Mouse (Mus musculus) liver, embryonic 14.5 days (tissue): ENCODE results near the gene Btf3. TPM values are rescaled to one million over a fixed set of nuclear protein-coding genes. Genes with fewer than 3 reads are reported as not detected.

Experiments
- ATAC-seq: fragments of 200-750 bp; cut with Nextera tagmentation; 2 replicates; pipeline ENCODE4 v1.8.0; 2017; ENCODE audit warnings: moderate number of reproducible peaks, mild to moderate bottlenecking, moderate library complexity; ENCODE audit not compliant: insufficient read depth
- DNase-seq, 3 experiments: peaks; one replicate each; pipeline ENCODE4 v3.0.0-alpha.2; 2012 to 2013; ENCODE audit warnings: low read depth in 3 of 3, low spot score in 3 of 3
- H3K27ac ChIP-seq: fragments of 300-500 bp; sonication (generic); 2 replicates; pipeline ENCODE4 v1.5.1; 2014; ENCODE audit warnings: moderate library complexity, mild to moderate bottlenecking, control low read depth, inconsistent platforms
- H3K27me3 ChIP-seq: fragments of 300-500 bp; sonication (generic); 2 replicates; pipeline ENCODE4 v1.6.1; 2014; ENCODE audit warnings: mild to moderate bottlenecking, low read length, moderate library complexity; ENCODE audit not compliant: control insufficient read depth, insufficient read depth
- H3K36me3 ChIP-seq: fragments of 300-500 bp; sonication (generic); replicated peaks from 2 replicates; pipeline ENCODE4 v1.6.1; 2014; ENCODE audit warnings: low read depth; ENCODE audit not compliant: control insufficient read depth, insufficient read depth
- H3K4me1 ChIP-seq, 2 experiments: fragments of 200-500 bp in 1 of 2; fragments of 300-500 bp in 1 of 2; sonication (generic) in 1 of 2; replicated peaks; 2 replicates each; pipeline ENCODE4 v1.6.1; 2012 to 2014; ENCODE audit warnings: antibody characterized with exemption in 1 of 2, inconsistent platforms in 1 of 2, low read length in 1 of 2; ENCODE audit not compliant: control insufficient read depth in 2 of 2, insufficient read depth in 2 of 2
- H3K4me2 ChIP-seq: fragments of 300-500 bp; sonication (generic); 2 replicates; pipeline ENCODE4 v1.6.1; 2014; ENCODE audit warnings: low read depth, mild to moderate bottlenecking, control low read depth, moderate library complexity
- H3K4me3 ChIP-seq, 2 experiments: fragments of 200-500 bp in 1 of 2; fragments of 300-500 bp in 1 of 2; sonication (generic) in 1 of 2; 2 replicates each; pipeline ENCODE4 v1.5.1; 2012 to 2014; ENCODE audit warnings: low read depth in 2 of 2, low read length in 2 of 2, mild to moderate bottlenecking in 2 of 2, control low read depth in 1 of 2, inconsistent platforms in 1 of 2, moderate library complexity in 1 of 2; ENCODE audit not compliant: insufficient read depth in 1 of 2
- H3K9ac ChIP-seq: fragments of 300-500 bp; sonication (generic); replicated peaks from 2 replicates; pipeline ENCODE4 v1.6.1; 2014; ENCODE audit warnings: mild to moderate bottlenecking, control low read depth, moderate library complexity
- H3K9me3 ChIP-seq: fragments of 300-500 bp; sonication (generic); 2 replicates; pipeline ENCODE4 v1.6.1; 2016; ENCODE audit warnings: low read length, mixed read lengths; ENCODE audit not compliant: control insufficient read depth
- CTCF ChIP-seq: IDR thresholded peaks from 2 replicates; pipeline ENCODE4 v1.5.1; 2016; ENCODE audit warnings: antibody characterized with exemption, low read depth, control low read depth
- EP300 ChIP-seq: IDR thresholded peaks from 2 replicates; pipeline ENCODE4 v1.6.1; 2016; ENCODE audit warnings: antibody characterized with exemption, low read depth
- WGBS: fragments of 180-500 bp; shearing (Covaris S2); extraction: QIAGEN DNeasy Blood & Tissue Kit; methylation state at CpG from one replicate; pipeline ENCODE4 v1.1.7; 2014; ENCODE audit not compliant: insufficient replicate concordance; 5-methylcytosine and 5-hydroxymethylcytosine counted together
- polyA plus RNA-seq, 2 experiments: library from polyadenylated mRNA; depleted of rRNA in 1 of 2; stranded (reverse) in 1 of 2; unstranded in 1 of 2; fragments of >200 nt; fragmentation: Nextera tagmentation in 1 of 2; extraction: Ambion mirVana in 1 of 2; gene quantifications; 2 replicates each; pipeline versions ENCODE4 v1.2.1 to v1.2.3; 2012 to 2014

Btf3 gene
- polyA plus RNA-seq, 2 experiments = 339 to 401 TPM

- no peak overlapping the region for H3K9ac ChIP-seq
These were observed 18.8 kb downstream of the Btf3 start for GRCm38 (mm10) chr13:98297883-98298482.

GRCm38 (mm10) chr13:98296072-98296471, 20.7 kb downstream of the Btf3 start:
- Histone ChIP-seq H3K27me3 (no peaks in the 10 kb centered on the region), H3K27ac (no peak overlapping the region), H3K9me3 (no peaks in the 10 kb centered on the region), H3K4me2 (no peak overlapping the region), H3K36me3 (no peaks in the 10 kb centered on the region), H3K9ac (no peak overlapping the region), H3K4me3 (no peak overlapping the region), H3K4me1 (no peaks in the 10 kb centered on the region)
- WGBS = 40% methylated on average over 5 of the region's 5 CpGs
- ATAC-seq = no peak
- DNase-seq = no peak
- TF ChIP-seq EP300 (no peak), CTCF (no peak)

More at GRCm38 (mm10) chr13:98297883-98298482, 18.8 kb downstream of the Btf3 start:
- Histone ChIP-seq H3K4me2 (no peak overlapping the region), H3K4me3 (no peak overlapping the region), H3K9me3 (no peaks in the 10 kb centered on the region), H3K36me3 (no peaks in the 10 kb centered on the region), H3K4me1 (no peaks in the 10 kb centered on the region), H3K27me3 (no peaks in the 10 kb centered on the region), H3K27ac (no peak overlapping the region)
- TF ChIP-seq EP300 (no peak), CTCF (peak; percentile 49)
- ATAC-seq (no peak), DNase-seq (no peak)
- 74% methylated on average over 6 of the region's 6 CpGs for WGBS

GRCm38 (mm10) chr13:98291712-98292111, 25.1 kb downstream of the Btf3 start:
- H3K4me1 ChIP-seq = no peaks in the 10 kb centered on the region
- TF ChIP-seq EP300 (no peak), CTCF (no peak)
- no peak overlapping the region for H3K27ac ChIP-seq
- no peaks in the 10 kb centered on the region for H3K27me3 ChIP-seq
- ATAC-seq = no peak
- H3K36me3 ChIP-seq = no peaks in the 10 kb centered on the region
- no peak overlapping the region for H3K9ac ChIP-seq
- 64% methylated on average over 8 of the region's 8 CpGs for WGBS
- no peak for DNase-seq
- no peaks in the 10 kb centered on the region for H3K9me3 ChIP-seq
- H3K4me3 ChIP-seq = no peak overlapping the region
- H3K4me2 ChIP-seq = no peak overlapping the region

- Histone ChIP-seq H3K4me3 (no peak overlapping the region), H3K9ac (no peak overlapping the region), H3K27me3 (no peaks in the 10 kb centered on the region), H3K36me3 (no peaks in the 10 kb centered on the region), H3K9me3 (no peaks in the 10 kb centered on the region), H3K4me1 (no peaks in the 10 kb centered on the region), H3K4me2 (no peak overlapping the region), H3K27ac (no peak overlapping the region)
- 21% methylated on average over 2 of the region's 2 CpGs for WGBS
- DNase-seq = no peak
- ATAC-seq = no peak
- TF ChIP-seq CTCF (no peak), EP300 (no peak)
These were observed 26.1 kb downstream of the Btf3 start for GRCm38 (mm10) chr13:98290719-98291118.

GRCm38 (mm10) chr13:98280990-98281650, 35.7 kb downstream of the Btf3 start:
- DNase-seq (no peak), ATAC-seq (no peak)
- no peak overlapping the region for H3K4me3 ChIP-seq
- 0 out of 4 replicates have a peak, but pooled peaks cover 0 to 1% of the 10 kb centered on the region in 2 experiments for H3K4me1 ChIP-seq
- no peak overlapping the region for H3K4me2 ChIP-seq
- no peaks in the 10 kb centered on the region for H3K9me3 ChIP-seq
- no peaks in the 10 kb centered on the region for H3K27me3 ChIP-seq
- 55% methylated on average over 12 of the region's 12 CpGs for WGBS
- H3K9ac ChIP-seq = no peak overlapping the region
- no peak overlapping the region for H3K27ac ChIP-seq
- H3K36me3 ChIP-seq = no peaks in the 10 kb centered on the region
- TF ChIP-seq EP300 = no peak
- TF ChIP-seq CTCF = no peak
